Mouse (Mus musculus): ENCODE results near the gene Nckap1l.

DNA sequence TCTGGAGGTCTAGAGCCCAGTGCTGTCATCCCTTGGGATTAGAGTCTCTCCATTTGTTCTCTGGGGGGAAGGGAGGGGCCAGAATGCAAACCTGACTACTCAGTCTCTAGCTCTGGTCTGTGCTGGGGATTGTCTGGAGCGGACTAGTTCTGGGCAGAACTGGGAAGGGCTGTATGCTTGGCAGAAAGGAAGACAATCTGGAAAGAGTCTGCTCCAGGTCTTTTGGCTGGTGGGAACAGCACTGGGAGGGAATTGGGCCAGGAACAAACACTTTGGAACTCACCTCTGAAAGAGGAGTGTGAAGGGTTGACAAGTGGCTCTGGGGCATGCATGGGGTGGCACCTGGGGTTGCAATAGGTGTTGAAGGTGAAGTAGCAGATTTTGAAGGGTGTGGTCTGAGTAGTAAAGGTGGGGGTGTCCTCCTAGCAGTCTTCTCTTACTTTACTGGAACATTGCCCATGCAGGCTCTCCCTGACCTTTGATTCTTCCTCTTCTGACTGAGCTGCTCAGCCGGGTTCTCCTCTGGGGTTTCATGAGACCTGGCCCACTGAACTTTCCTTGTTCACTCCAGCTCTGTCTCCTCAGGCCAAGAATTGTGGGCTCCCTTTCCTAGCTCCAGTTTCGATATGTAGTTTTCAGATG lies 69.0 kb downstream of the Nckap1l start:
- no peak for TF ChIP-seq POLR2A (IDR thresholded peaks at IDR 0.05; ENCODE audit: low read depth, low read length)
- TF ChIP-seq CTCF (conservative IDR thresholded peaks at IDR 0.05; ENCODE audit: insufficient read depth, insufficient read length, low read depth, low read length), result no peak

All from kidney, adult 2 months (tissue).